Mouse (Mus musculus): Measurements from ENCODE around the gene Csrnp3. TPM values are rescaled to one million over a fixed set of nuclear protein-coding genes. Genes with fewer than 3 reads are reported as not detected.
"Not testable (repeated sequence)": the region's sequence is repeated elsewhere in the genome, so short reads cannot be mapped to it uniquely, and the experiment has no call there.

Gene Csrnp3
- polyA plus RNA-seq, 2 experiments, result 2.8 to 3.6 TPM

DNA sequence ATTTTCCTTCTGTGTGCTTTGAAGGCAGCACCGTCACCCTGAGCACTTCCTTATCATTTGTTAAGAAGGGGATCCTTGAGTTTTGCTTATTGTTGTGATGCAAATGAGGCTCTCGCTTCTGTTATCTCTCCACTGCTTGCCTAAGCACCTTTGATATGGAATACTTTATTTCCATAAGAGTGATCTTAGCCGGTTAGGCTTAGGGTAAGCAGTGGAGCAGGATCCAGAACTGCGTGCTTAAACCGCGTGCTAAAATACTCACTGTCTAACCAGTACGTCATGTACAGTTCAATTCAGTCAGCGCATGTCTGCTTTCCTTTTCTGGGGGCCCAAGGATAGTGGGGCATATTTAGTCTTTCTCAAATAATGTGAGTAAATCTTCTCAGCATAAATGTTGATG lies 3.1 kb downstream of the Csrnp3 start:
- no peak overlapping the region for H3K4me3 ChIP-seq (replicated peaks; ENCODE audit: low read length)
- peaks cover 14% of the 10 kb centered on the region for H3K4me1 ChIP-seq (ENCODE audit: control insufficient read depth, insufficient read depth, low read length)
- WGBS, result 45% methylated on average over 8 of the region's 8 CpGs
- no peak overlapping the region for H3K4me2 ChIP-seq (replicated peaks; ENCODE audit: low read depth, low read length, severe bottlenecking)
- TF ChIP-seq POLR2A (IDR thresholded peaks at IDR 0.05; ENCODE audit: borderline replicate concordance, extremely low read depth, insufficient read depth, insufficient read length), result no peak
- DNase-seq (ENCODE audit: low spot score) (no peak), ATAC-seq (ENCODE audit: low FRiP score, low read depth) (no peak)
- no peak overlapping the region for H3K27ac ChIP-seq (replicated peaks; ENCODE audit: low read depth, low read length)
- H3K9me3 ChIP-seq (ENCODE audit: control insufficient read depth, low read length), result no peaks in the 10 kb centered on the region
- no peaks in the 10 kb centered on the region for H3K36me3 ChIP-seq (ENCODE audit: control insufficient read depth, insufficient read depth, low read length)
- no peaks in the 10 kb centered on the region for H3K27me3 ChIP-seq (ENCODE audit: control insufficient read depth, insufficient read depth, low read length)
- no peak overlapping the region for H3K9ac ChIP-seq (ENCODE audit: low read depth, low read length, severe bottlenecking)

DNA sequence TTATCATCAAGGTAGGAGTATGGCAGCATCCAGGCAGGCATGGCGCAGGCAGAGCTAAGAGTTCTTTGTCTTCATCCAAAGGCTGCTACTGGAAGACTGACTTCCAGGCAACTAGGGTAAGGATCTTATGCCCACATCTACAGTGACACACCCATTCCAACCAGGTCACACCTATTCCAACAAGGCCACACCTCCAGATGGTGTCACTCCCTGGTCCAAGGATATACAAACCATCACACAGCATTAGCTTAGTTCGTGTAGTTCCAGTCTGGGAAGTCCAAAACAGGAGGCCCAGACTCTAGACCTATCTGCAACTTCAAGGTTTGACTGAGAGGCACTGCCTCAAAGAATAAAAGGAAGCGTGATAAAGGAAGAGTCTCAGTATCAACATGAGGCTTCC lies 4.7 kb downstream of the Csrnp3 start:
- not testable (repeated sequence) for ATAC-seq (ENCODE audit: low FRiP score, low read depth); H3K9me3 ChIP-seq (ENCODE audit: control insufficient read depth, low read length); H3K27me3 ChIP-seq (ENCODE audit: control insufficient read depth, insufficient read depth, low read length); H3K4me3 ChIP-seq (replicated peaks; ENCODE audit: low read length); DNase-seq (ENCODE audit: low spot score); H3K27ac ChIP-seq (replicated peaks; ENCODE audit: low read depth, low read length); H3K36me3 ChIP-seq (ENCODE audit: control insufficient read depth, insufficient read depth, low read length); H3K9ac ChIP-seq (ENCODE audit: low read depth, low read length, severe bottlenecking); H3K4me2 ChIP-seq (replicated peaks; ENCODE audit: low read depth, low read length, severe bottlenecking)
- H3K4me1 ChIP-seq (ENCODE audit: control insufficient read depth, insufficient read depth, low read length), result peaks cover 12% of the 10 kb centered on the region
- WGBS, result 84% methylated on average over 3 of the region's 3 CpGs

DNA sequence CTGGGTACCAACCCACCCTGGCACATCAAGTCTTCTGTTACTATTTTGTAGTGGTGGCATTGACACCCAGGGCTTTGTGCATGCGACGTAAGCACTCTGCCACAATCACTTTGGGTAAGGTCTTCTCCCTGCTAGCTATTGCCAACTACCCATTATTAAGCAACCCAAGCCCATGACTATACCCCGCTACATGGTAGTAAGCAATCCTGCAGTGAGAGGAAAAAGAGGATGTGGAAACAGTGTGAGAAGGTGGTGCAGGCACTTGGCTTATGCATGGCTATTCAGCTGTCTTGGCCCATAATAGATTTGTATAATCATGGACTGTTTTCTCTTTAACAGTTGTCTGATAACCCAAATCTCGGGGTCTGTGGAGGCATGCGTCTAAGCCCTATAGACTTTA lies 11.2 kb downstream of the Csrnp3 start:
- H3K4me3 ChIP-seq (replicated peaks; ENCODE audit: low read length), result no peak overlapping the region
- no peaks in the 10 kb centered on the region for H3K9me3 ChIP-seq (ENCODE audit: control insufficient read depth, low read length)
- TF ChIP-seq POLR2A (IDR thresholded peaks at IDR 0.05; ENCODE audit: borderline replicate concordance, extremely low read depth, insufficient read depth, insufficient read length), result no peak
- 95% methylated on average over 5 of the region's 5 CpGs for WGBS
- no peak for ATAC-seq (ENCODE audit: low FRiP score, low read depth)
- no peak for DNase-seq (ENCODE audit: low spot score)
- no peak overlapping the region for H3K4me2 ChIP-seq (replicated peaks; ENCODE audit: low read depth, low read length, severe bottlenecking)
- no peaks in the 10 kb centered on the region for H3K36me3 ChIP-seq (ENCODE audit: control insufficient read depth, insufficient read depth, low read length)
- H3K27me3 ChIP-seq (ENCODE audit: control insufficient read depth, insufficient read depth, low read length), result no peaks in the 10 kb centered on the region
- H3K9ac ChIP-seq (ENCODE audit: low read depth, low read length, severe bottlenecking), result no peak overlapping the region
- H3K27ac ChIP-seq (replicated peaks; ENCODE audit: low read depth, low read length), result no peak overlapping the region
- H3K4me1 ChIP-seq (ENCODE audit: control insufficient read depth, insufficient read depth, low read length), result no peaks in the 10 kb centered on the region

DNA sequence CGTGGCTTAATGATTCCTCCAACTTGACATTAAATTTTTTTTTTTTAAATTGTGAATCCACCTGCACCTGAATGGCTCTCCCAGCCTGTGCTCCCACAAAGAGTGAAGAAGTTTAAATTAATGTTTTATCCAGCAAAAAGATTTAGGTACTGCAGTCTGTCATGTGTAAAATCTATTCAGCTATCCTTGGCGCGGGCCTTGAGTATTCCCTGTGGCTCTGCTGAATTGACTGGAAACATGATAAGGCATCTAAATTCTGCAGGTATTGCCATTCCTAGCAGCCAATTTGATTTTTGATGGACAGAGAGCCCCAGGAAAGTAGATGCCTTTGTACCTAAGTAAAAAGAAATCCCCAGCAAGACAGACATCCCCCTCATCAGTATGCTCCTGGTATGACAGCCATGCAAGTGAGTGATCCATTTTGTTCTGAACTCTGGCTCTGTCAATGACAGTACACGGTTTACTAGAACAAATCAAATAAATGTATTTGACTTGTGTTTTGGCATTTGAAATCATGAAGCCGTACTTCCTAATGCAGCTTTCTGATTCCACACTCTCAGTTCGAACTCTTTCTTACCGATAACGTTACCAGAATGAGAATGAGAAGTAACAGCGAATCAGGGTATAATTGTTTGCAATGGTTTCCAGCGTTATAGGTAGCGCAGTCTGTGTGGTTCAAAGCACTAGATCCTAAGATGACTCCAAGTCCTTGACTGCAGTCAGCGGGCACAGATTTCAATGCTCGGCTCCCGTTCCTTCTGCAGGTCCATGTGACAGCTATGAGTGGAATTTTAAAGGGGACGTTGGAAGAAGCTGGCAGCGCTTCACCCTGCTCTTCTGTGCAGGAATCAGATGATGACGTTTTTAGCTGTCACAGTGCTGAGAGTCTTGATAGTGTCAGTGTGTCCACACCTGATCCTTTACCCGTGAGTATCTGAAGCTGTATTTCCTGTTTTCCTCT lies 14.5 kb downstream of the Csrnp3 start:
- no peaks in the 10 kb centered on the region for H3K36me3 ChIP-seq (ENCODE audit: control insufficient read depth, insufficient read depth, low read length)
- 86% methylated on average over 18 of the region's 18 CpGs for WGBS
- H3K9me3 ChIP-seq (ENCODE audit: control insufficient read depth, low read length), result no peaks in the 10 kb centered on the region
- no peak overlapping the region for H3K27ac ChIP-seq (replicated peaks; ENCODE audit: low read depth, low read length)
- no peak overlapping the region for H3K4me2 ChIP-seq (replicated peaks; ENCODE audit: low read depth, low read length, severe bottlenecking)
- H3K27me3 ChIP-seq (ENCODE audit: control insufficient read depth, insufficient read depth, low read length), result no peaks in the 10 kb centered on the region
- TF ChIP-seq POLR2A (IDR thresholded peaks at IDR 0.05; ENCODE audit: borderline replicate concordance, extremely low read depth, insufficient read depth, insufficient read length), result no peak
- H3K9ac ChIP-seq (ENCODE audit: low read depth, low read length, severe bottlenecking), result no peak overlapping the region
- ATAC-seq (ENCODE audit: low FRiP score, low read depth) (no peak), DNase-seq (ENCODE audit: low spot score) (no peak)
- H3K4me3 ChIP-seq (replicated peaks; ENCODE audit: low read length), result no peak overlapping the region
- H3K4me1 ChIP-seq (ENCODE audit: control insufficient read depth, insufficient read depth, low read length), result no peaks in the 10 kb centered on the region

DNA sequence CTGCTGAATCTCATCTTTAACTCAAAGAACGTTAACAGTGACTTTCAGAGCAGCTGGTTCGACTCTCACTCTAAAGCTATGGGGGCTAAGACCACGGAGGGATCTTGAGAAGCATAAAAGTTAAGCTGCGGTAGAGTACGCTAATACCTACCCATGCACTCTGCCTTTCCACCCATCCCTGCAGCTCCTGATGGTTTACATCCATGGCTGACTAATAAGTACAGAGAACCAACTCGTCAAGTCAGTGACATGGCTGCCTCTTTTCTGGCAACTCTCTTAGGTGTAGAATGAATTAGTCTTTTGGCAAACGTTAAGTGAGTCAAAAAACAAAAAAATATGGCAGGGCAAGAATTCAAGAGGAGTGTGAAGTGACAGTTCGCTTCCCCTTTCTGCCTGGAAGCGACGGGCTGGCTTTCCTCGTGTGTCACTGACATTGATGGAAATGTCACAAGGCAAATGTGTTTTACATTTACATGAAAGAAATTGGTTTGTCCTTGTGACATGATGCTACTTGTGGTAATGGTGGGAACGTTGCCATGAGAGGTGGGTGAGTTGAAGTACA lies 19.3 kb downstream of the Csrnp3 start:
- Histone ChIP-seq H3K27me3 (ENCODE audit: control insufficient read depth, insufficient read depth, low read length) (no peaks in the 10 kb centered on the region), H3K9me3 (ENCODE audit: control insufficient read depth, low read length) (no peaks in the 10 kb centered on the region), H3K27ac (replicated peaks; ENCODE audit: low read depth, low read length) (no peak overlapping the region), H3K36me3 (ENCODE audit: control insufficient read depth, insufficient read depth, low read length) (no peaks in the 10 kb centered on the region), H3K4me1 (ENCODE audit: control insufficient read depth, insufficient read depth, low read length) (no peaks in the 10 kb centered on the region), H3K4me2 (replicated peaks; ENCODE audit: low read depth, low read length, severe bottlenecking) (no peak overlapping the region), H3K4me3 (replicated peaks; ENCODE audit: low read length) (no peak overlapping the region), H3K9ac (ENCODE audit: low read depth, low read length, severe bottlenecking) (no peak overlapping the region)
- no peak for TF ChIP-seq POLR2A (IDR thresholded peaks at IDR 0.05; ENCODE audit: borderline replicate concordance, extremely low read depth, insufficient read depth, insufficient read length)
- WGBS, result 69% methylated on average over 12 of the region's 12 CpGs
- ATAC-seq (ENCODE audit: low FRiP score, low read depth) (no peak), DNase-seq (ENCODE audit: low spot score) (no peak)

Data from limb, embryonic 14.5 days (tissue).